Mouse (Mus musculus): Measurements from ENCODE around the gene Gckr.

- no peak for TF ChIP-seq CHD2 (IDR thresholded peaks at IDR 0.05; ENCODE audit: low read depth, low read length)
- TF ChIP-seq HCFC1 (IDR thresholded peaks at IDR 0.05; ENCODE audit: borderline replicate concordance, insufficient read depth, low read length), result peak; percentile 79
- TF ChIP-seq ZC3H11A (IDR thresholded peaks at IDR 0.05; ENCODE audit: borderline replicate concordance, low read depth, low read length), result no peak
- TF ChIP-seq MAFK (IDR thresholded peaks at IDR 0.05; ENCODE audit: insufficient read depth, low read depth, low read length), result no peak
- TF ChIP-seq ZNF384 (IDR thresholded peaks at IDR 0.05; ENCODE audit: low read depth, low read length), result peak; percentile 88
Observed at GRCm38 (mm10) chr5:31290521-31291360, 6.5 kb upstream of the Gckr start, which contains the start of gene Ift172.

Measured in ES-E14 (cell line).